Mouse (Mus musculus): ENCODE results near the gene 4930535I16Rik.

The 4930535I16Rik gene

DNA sequence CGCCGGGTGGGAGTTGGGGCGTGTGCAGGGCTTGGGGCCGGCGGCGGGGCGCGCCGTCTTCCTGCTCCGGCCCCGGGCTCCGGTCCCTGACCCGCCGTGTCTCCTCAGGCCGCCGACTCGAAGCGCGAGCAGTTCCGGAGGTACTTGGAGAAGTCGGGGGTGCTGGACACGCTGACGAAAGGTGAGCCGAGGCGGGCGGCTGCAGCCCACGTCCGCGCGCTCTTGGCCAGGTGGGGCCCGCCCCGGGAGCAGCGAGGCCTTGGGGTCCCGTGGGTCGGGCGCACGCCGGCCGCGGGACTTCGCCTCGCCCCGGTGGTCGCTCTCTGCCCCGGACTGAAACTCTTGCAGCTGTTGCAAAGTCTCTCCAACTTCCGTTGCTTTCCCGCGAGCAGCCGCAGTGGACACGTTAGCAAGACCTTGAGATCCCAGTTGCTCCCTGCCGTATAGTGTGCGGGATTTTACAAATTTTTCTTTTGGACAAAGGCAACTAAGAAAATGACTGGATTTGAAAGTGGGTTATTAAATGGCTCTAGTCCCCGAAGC lies 12.6 kb downstream of the 4930535I16Rik start:
- no peak for DNase-seq (ENCODE audit: low read depth, low spot score)

DNA sequence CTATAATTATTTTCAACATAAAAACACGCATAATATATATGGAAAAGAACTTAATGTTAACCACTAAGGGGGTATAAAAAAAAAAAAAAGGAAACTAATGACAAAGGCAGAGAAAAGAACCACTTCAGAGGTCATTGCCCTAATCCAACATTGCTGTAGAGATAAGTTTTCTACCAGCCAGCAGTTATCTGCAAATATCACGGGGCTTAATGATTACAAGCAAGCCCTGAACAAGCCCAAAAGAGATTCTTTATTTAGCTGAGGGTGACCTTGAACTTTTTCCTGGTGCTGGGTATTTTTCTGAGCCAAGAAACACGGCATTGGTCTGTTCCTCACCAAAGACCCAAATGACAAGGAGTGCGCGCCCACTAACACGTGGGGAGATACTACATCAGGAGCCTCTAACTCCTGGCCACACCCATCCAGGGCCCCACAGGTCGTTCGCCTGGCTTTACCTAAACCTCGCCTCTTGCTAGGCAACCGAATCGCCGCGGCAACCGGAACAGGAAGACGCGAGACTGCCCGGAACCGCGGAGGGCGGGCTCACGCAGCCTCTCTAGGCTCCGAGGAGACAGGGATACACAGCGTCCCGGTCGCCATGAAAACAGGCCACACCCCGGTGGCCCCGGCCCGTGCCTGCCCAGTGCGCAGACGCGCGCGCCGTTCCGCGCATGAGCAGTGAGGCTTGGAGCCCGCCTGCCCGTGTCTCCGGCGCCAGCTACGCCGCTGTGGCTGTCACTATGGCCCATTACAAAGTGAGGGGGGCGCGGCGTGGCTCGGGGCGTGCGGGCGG lies 13.3 kb downstream of the 4930535I16Rik start, which contains the start of gene Mycbp:
Mycbp (plus strand) TSS at position 500 of the 793 bp plus-strand sequence.
- peak; percentile 93 for DNase-seq (ENCODE audit: low read depth, low spot score)

DNA sequence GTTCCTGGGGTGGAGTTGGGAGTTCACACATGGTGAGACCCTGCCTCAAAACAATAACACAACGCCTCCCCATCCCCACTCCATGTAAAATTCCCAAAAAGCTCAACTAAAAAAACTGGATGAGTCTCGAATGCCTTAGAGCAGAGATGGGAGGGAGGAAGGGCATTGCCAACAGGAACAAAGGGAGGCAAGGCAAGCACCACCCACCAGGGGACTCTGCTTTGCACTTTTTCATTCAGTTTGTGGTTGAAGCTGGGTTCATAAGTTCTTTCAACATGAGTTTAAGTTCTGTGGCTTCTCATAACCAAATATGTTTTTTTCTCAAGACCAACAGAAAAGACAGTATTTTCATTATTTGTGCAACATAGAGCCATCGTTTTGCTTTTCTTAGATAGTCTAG lies 14.4 kb downstream of the 4930535I16Rik start:
- no peak for DNase-seq (ENCODE audit: low read depth, low spot score)

DNA sequence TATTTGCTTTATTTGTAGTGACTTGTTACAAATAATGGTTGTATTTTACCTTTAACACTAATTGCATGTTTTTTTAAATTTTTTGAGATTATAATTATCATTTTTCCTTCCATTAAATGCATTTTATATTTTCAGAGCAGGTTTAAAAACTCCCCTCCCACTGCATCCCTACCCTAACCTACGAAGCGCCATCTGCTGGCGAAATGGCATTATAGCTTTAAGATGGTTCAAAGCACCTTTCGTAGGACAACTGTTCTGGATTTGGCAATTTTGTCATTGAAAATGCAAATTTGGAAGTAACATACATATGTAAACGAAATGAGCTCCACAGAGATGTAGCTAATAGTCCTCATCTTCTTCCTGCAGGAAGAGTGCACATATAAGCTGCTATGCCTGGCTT lies 19.1 kb downstream of the 4930535I16Rik start:
- DNase-seq (ENCODE audit: low read depth, low spot score): no peak

DNA sequence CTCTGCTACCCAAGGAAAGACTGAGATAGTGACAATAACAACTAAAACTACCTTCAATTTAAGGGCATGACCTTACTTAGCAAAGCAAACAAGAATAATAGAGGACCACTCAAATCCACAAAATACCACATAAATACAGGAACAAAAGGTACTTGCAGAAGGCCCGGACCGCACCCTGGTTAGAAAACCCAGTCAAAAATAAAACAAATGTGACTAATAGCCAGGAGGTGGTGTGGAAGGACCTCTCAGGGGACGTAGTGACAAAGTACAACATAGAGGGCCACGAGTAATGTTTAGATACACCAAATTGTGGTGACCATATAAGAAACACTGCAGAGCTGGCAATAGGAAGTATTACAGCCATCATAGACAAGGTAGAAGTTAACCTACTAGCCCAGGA lies 23.5 kb downstream of the 4930535I16Rik start:
- DNase-seq (ENCODE audit: low read depth, low spot score): no peak

DNA sequence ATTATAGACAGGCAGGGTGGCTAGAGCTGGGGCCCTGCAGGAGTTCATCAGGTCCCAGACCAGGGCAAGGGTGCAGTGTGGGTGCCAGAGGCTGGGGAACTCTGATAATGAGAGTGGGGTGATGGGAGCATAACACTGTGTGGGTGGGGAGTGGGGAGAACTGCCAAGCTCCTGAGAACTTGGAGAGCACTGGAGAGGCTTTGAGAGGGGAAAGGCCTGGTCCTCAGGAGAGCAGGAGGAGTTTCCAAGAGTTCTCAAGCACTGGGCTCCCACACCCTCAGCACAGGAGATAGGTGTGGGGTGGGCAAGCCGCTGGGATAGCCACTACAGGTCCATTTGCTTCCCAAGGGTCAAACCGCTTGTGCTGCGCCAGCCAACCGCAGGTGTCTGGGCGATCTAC lies 24.1 kb downstream of the 4930535I16Rik start:
- no peak for DNase-seq (ENCODE audit: low read depth, low spot score)

All from telencephalon, adult 2 months (tissue).